Mouse (Mus musculus): ENCODE results near the gene Rpl9-ps1.

DNA sequence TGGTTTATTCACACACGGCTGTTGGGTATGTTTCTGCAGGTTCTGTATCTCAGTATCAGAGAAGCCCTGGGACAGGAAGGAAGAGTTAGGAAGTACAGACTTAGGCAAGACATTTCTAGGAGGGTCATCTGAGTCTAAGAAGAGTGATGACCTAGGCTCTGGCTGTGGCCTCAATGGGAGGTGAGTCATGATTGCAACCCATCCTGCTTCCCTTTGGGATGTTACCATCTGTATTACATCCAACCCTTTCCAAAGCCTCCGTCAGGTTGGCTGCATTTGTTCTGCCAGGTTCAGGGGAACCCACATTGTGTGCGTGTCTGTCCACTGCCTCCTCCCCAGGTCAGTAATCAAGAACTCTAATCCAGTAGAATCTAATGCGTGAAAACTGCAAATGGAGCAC, 40.7 kb downstream of the Rpl9-ps1 start:
- TF ChIP-seq CTCF (conservative IDR thresholded peaks at IDR 0.05; ENCODE audit: insufficient read depth, insufficient read length, low read depth, low read length) (no peak), POLR2A (IDR thresholded peaks at IDR 0.05; ENCODE audit: low read depth, low read length) (no peak)

All from kidney, adult 2 months (tissue).